Mouse (Mus musculus): Measurements from ENCODE around the gene Smim9. TPM values are rescaled to one million over a fixed set of nuclear protein-coding genes. Genes with fewer than 3 reads are reported as not detected.
"Not testable (repeated sequence)": the region's sequence is repeated elsewhere in the genome, so short reads cannot be mapped to it uniquely, and the experiment has no call there.

Smim9 gene
- not detected in 2 replicates for polyA plus RNA-seq (2012)

DNA sequence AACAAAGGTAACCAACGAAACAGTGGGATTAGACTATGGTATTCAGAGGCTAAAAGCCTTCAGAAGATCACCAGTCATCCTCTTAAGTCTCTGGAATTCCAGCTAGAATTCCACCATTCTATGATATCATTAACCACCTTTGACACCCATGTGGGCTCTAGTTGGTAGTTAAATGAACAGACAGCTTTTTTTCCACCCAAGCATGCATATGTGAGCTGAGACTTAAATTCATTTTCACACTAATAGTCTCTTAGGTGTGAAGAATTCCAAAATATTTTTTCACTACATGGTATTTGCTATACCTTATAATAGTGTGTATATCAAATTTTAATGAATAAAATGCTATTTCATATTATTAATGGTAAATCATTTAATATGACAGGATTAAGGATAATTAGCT lies at the start of gene Smim9:
Smim9 (minus strand) TSS at position 101 of the 400 bp plus-strand sequence.
- Histone ChIP-seq H3K4me1 (ENCODE audit: control insufficient read depth) (no peaks in the 10 kb centered on the region), H3K27me3 (ENCODE audit: control insufficient read depth) (no peaks in the 10 kb centered on the region), H3K9me3 (ENCODE audit: control insufficient read depth, low read length) (no peaks in the 10 kb centered on the region), H3K36me3 (ENCODE audit: control insufficient read depth) (no peaks in the 10 kb centered on the region), H3K4me3 (replicated peaks) (no peak within 1 kb of the TSS)
- no peak for TF ChIP-seq TAL1 (IDR thresholded peaks at IDR 0.05; ENCODE audit: low read length)
- no peak for TF ChIP-seq GATA1 (IDR thresholded peaks at IDR 0.05; ENCODE audit: low read length)

DNA sequence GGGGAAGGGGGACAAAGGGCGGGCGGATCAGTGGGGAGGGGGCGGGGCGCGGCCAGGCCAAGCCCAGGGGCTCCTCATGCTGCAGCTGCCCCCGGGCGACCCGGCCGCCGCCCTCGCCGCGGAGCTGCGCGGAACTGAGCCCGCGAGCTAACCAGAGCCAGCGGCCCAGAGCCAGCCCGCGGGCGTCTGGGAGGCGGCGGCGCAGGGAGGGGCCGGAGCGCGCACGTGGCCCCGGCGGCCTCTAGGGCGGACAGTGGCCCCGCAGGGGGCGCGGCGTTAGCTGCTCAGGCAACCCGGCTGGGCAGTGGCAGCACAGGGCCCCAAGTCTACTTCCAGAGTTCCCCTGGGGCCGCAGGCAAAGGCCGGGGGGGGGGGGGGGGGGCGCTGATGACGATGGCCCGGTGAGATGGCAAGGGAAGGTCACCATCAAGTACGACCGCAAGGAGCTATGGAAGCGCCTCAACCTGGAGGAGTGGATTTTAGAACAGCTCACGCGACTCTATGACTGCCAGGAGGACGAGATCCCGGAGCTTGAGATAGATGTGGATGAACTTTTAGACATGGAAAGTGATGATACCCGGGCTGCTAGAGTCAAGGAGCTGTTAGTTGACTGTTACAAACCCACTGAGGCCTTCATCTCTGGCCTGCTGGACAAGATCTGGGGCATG lies 7.9 kb downstream of the Smim9 start:
- peaks cover 13% of the 10 kb centered on the region for H3K4me1 ChIP-seq (ENCODE audit: control insufficient read depth)
- no peaks in the 10 kb centered on the region for H3K27me3 ChIP-seq (ENCODE audit: control insufficient read depth)
- H3K4me3 ChIP-seq (replicated peaks): peak overlapping the region; percentile 48
- H3K9me3 ChIP-seq (ENCODE audit: control insufficient read depth, low read length): no peaks in the 10 kb centered on the region
- H3K36me3 ChIP-seq (ENCODE audit: control insufficient read depth): no peaks in the 10 kb centered on the region
- TF ChIP-seq TAL1 (IDR thresholded peaks at IDR 0.05; ENCODE audit: low read length) (no peak), GATA1 (IDR thresholded peaks at IDR 0.05; ENCODE audit: low read length) (no peak)

DNA sequence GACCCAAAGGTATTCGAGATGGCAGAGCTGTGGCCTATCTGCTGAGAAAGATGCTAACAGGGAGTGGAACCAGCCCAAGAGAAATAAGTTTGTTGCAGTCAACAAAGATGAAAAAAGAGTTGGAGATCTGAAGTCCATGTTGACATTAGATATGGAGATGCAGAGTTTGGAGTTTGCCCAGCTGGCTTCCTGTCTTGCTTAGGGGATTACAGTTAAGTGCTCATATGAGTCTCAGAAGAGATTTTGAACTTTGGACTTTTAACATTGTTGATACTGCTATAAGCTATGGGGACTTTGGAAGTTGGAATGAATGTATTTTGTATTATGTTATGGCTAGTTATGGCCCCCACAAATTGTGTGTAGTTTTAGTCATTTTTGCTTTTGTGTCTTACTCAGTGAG lies 11.3 kb downstream of the Smim9 start:
- no peak for TF ChIP-seq GATA1 (IDR thresholded peaks at IDR 0.05; ENCODE audit: low read length)
- TF ChIP-seq TAL1 (IDR thresholded peaks at IDR 0.05; ENCODE audit: low read length): no peak
- no peak overlapping the region for H3K4me3 ChIP-seq (replicated peaks)
- H3K9me3 ChIP-seq (ENCODE audit: control insufficient read depth, low read length): no peaks in the 10 kb centered on the region
- no peaks in the 10 kb centered on the region for H3K36me3 ChIP-seq (ENCODE audit: control insufficient read depth)
- H3K4me1 ChIP-seq (ENCODE audit: control insufficient read depth): peaks cover 19% of the 10 kb centered on the region
- H3K27me3 ChIP-seq (ENCODE audit: control insufficient read depth): peaks cover 3% of the 10 kb centered on the region; the same call in 1 of the 2 replicates

DNA sequence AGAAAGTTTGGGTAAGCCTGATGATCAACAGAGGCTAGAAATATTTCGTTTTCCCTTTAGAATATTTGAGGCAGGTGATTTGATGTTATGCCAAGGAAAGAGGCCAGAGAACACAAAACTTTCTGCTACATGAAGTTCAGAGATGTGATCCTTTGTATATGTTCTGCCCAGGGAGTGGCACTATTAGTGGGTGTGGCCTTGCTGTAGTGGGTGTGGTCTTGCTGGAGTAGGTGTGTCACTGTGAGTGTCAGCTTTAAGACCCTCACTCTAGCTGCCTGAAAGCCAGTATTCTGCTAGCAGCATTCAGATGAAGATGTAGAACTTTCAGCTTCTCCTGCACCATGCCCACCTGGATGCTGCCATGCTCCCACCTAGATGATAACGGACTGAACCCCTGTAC lies 13.3 kb downstream of the Smim9 start:
- no peak for TF ChIP-seq TAL1 (IDR thresholded peaks at IDR 0.05; ENCODE audit: low read length)
- H3K4me1 ChIP-seq (ENCODE audit: control insufficient read depth): peaks cover 12% of the 10 kb centered on the region
- peaks cover 3% of the 10 kb centered on the region; the same call in 1 of the 2 replicates for H3K27me3 ChIP-seq (ENCODE audit: control insufficient read depth)
- no peaks in the 10 kb centered on the region for H3K9me3 ChIP-seq (ENCODE audit: control insufficient read depth, low read length)
- no peaks in the 10 kb centered on the region for H3K36me3 ChIP-seq (ENCODE audit: control insufficient read depth)
- H3K4me3 ChIP-seq (replicated peaks): no peak overlapping the region

DNA sequence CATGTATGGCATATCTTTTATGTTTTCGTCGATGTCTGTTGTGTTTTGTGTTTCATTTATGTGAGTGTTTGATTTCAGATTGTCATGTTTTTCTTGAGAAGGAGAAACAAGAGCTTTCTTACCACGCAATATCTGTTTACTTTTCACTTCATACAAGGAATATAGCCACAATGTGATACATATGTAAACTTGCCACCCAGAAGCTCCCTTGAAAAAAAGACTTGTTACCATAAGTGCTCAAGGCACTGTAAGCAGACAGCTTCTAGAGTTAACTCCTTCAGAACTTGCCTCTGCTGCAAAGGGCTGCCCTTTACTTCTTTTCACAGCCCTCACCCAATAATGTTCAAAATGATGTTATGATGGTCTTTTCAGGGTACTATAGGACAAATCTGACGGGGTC lies 15.2 kb downstream of the Smim9 start:
- TF ChIP-seq GATA1 (IDR thresholded peaks at IDR 0.05; ENCODE audit: low read length): no peak
- TF ChIP-seq TAL1 (IDR thresholded peaks at IDR 0.05; ENCODE audit: low read length): no peak
- no peaks in the 10 kb centered on the region for H3K9me3 ChIP-seq (ENCODE audit: control insufficient read depth, low read length)
- H3K4me3 ChIP-seq (replicated peaks): no peak overlapping the region
- H3K4me1 ChIP-seq (ENCODE audit: control insufficient read depth): peaks cover 12% of the 10 kb centered on the region
- no peaks in the 10 kb centered on the region for H3K36me3 ChIP-seq (ENCODE audit: control insufficient read depth)
- H3K27me3 ChIP-seq (ENCODE audit: control insufficient read depth): peaks cover 8% of the 10 kb centered on the region

DNA sequence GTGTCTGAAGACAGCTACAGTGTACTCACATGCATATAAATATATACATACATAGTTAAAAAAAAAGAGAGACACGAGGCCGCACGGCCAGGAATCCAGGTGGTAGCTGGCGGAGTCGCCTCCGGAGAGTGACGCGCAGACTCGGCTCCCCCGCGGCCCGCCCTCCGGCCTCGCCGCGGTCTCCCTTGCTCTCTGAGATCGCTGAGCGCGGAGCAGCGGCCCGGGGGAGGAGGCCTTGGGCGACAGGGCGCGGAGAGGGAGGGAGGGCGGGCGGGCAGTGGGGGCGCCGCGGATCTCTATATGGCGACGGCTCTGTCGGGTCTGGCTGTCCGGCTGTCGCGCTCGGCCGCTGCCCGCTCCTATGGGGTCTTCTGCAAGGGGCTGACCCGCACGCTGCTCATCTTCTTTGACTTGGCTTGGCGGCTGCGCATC lies 20.4 kb downstream of the Smim9 start:
- H3K4me1 ChIP-seq (ENCODE audit: control insufficient read depth); H3K27me3 ChIP-seq (ENCODE audit: control insufficient read depth); H3K9me3 ChIP-seq (ENCODE audit: control insufficient read depth, low read length); H3K36me3 ChIP-seq (ENCODE audit: control insufficient read depth): not testable (repeated sequence)
- H3K4me3 ChIP-seq (replicated peaks): peak overlapping the region; percentile 39

DNA sequence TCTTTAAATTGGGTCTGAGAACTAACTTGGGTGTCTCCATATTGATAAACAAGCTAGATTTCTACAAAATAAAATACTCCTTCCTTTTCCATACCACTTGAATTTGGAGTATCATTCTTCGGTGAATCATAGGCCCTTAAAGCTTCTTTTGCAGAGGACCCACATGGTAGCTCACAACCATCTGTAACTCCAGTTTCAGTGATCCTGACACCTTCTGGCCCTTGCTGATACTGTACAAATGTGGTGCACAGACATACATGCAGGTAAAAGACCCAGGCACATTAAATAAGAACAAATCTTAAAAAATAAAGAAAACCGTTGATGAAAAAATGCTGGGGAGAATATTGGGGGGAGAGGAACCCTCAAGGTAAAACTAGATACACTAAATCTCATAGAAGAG lies 25.4 kb downstream of the Smim9 start:
- Histone ChIP-seq H3K4me1 (ENCODE audit: control insufficient read depth) (peaks cover 18% of the 10 kb centered on the region), H3K4me3 (replicated peaks) (no peak overlapping the region), H3K9me3 (ENCODE audit: control insufficient read depth, low read length) (no peaks in the 10 kb centered on the region), H3K36me3 (ENCODE audit: control insufficient read depth) (no peaks in the 10 kb centered on the region), H3K27me3 (ENCODE audit: control insufficient read depth) (no peaks in the 10 kb centered on the region)
- no peak for TF ChIP-seq TAL1 (IDR thresholded peaks at IDR 0.05; ENCODE audit: low read length)

DNA sequence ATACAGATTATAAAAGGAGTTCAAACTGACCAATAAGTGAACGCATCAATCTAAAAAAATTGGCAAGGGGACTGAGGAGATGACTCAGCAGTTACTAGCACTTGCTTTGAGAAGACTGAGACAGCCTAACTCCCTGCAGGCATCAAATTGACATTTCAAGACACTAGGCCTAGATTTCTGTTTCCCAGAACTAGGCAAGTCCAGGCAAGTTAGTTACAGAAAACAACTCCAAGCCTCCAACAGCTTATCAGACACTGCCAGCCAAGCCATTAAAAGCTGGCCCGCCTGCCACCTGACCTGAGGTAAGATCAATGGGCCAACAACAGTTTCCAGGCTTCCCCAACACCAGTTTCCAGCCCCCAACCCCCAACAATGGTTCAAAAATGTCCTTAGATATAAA lies 25.8 kb downstream of the Smim9 start:
- Histone ChIP-seq H3K4me1 (ENCODE audit: control insufficient read depth) (peaks cover 18% of the 10 kb centered on the region), H3K4me3 (replicated peaks) (no peak overlapping the region), H3K27me3 (ENCODE audit: control insufficient read depth) (no peaks in the 10 kb centered on the region)

DNA sequence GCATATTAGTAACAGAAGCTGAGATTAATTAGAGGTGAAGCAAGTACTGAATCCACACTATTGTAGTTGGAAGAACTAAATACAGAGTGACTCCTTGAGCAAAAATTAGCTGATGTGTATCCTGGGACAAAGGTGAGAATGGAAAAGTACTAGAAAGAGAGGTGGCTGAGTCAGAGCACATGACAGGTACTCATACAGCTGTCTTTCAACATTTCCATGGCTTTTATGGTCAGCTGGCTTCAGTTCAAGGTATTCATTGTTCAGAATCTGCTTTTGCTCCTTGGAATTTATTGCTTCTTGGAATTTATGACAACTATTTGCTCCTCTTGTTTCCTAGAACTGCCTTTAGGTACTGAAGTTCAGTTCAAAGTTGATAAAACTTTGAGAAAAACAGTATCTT lies 26.6 kb downstream of the Smim9 start:
- peaks cover 20% of the 10 kb centered on the region for H3K4me1 ChIP-seq (ENCODE audit: control insufficient read depth)
- TF ChIP-seq GATA1 (IDR thresholded peaks at IDR 0.05; ENCODE audit: low read length) (no peak), TAL1 (IDR thresholded peaks at IDR 0.05; ENCODE audit: low read length) (no peak)
- H3K27me3 ChIP-seq (ENCODE audit: control insufficient read depth): no peaks in the 10 kb centered on the region
- no peaks in the 10 kb centered on the region for H3K9me3 ChIP-seq (ENCODE audit: control insufficient read depth, low read length)
- H3K4me3 ChIP-seq (replicated peaks): no peak overlapping the region
- no peaks in the 10 kb centered on the region for H3K36me3 ChIP-seq (ENCODE audit: control insufficient read depth)

More for the DNA sequence above, 25.8 kb downstream of the Smim9 start:
- Histone ChIP-seq H3K9me3 (ENCODE audit: control insufficient read depth, low read length) (no peaks in the 10 kb centered on the region), H3K36me3 (ENCODE audit: control insufficient read depth) (no peaks in the 10 kb centered on the region)
- TF ChIP-seq TAL1 (IDR thresholded peaks at IDR 0.05; ENCODE audit: low read length) (0 out of 3 replicates have a peak, but pooled peaks have one; percentile 24), GATA1 (IDR thresholded peaks at IDR 0.05; ENCODE audit: low read length) (no peak)

All from erythroblast, embryonic 14.5 days (primary cell).